Mouse (Mus musculus): ENCODE data around the gene Tgfbr3. TPM values are rescaled to one million over a fixed set of nuclear protein-coding genes. Genes with fewer than 3 reads are reported as not detected.
A peak's percentile ranks its signal among the peaks of the same experiment; 100 is the strongest.

The Tgfbr3 gene
- polyA plus RNA-seq, 1 experiment: 27.7 TPM

GRCm38 (mm10) chr5:107279263-107279662 is 10.2 kb downstream of the Tgfbr3 start:
- WGBS: 56% methylated on average over 4 of the region's 4 CpGs
- TF ChIP-seq POLR2A (IDR thresholded peaks at IDR 0.05; ENCODE audit: low read depth, low read length): no peak
- no peak for TF ChIP-seq CTCF (conservative IDR thresholded peaks at IDR 0.05; ENCODE audit: insufficient read depth, insufficient read length, low read depth, low read length)
- no peaks in the 10 kb centered on the region for H3K36me3 ChIP-seq (ENCODE audit: control insufficient read depth, insufficient read depth, low read length)

GRCm38 (mm10) chr5:107276186-107276585 is 13.2 kb downstream of the Tgfbr3 start:
- peaks cover 18% of the 10 kb centered on the region for H3K4me1 ChIP-seq (ENCODE audit: control insufficient read depth, insufficient read depth, low read length)
- H3K4me3 ChIP-seq (ENCODE audit: insufficient read depth, low read depth, low read length): no peak overlapping the region
- no peak for DNase-seq
- H3K36me3 ChIP-seq (ENCODE audit: control insufficient read depth, insufficient read depth, low read length): no peaks in the 10 kb centered on the region
- 48% methylated on average over 3 of the region's 3 CpGs for WGBS
- TF ChIP-seq POLR2A (IDR thresholded peaks at IDR 0.05; ENCODE audit: low read depth, low read length) (no peak), CTCF (conservative IDR thresholded peaks at IDR 0.05; ENCODE audit: insufficient read depth, insufficient read length, low read depth, low read length) (no peak)
- H3K27ac ChIP-seq (ENCODE audit: insufficient read depth, low read depth, low read length): no peak overlapping the region
- no peaks in the 10 kb centered on the region for H3K27me3 ChIP-seq (replicated peaks; ENCODE audit: control insufficient read depth, insufficient read depth, low read length)

More at GRCm38 (mm10) chr5:107279263-107279662, 10.2 kb downstream of the Tgfbr3 start:
- Histone ChIP-seq H3K27ac (ENCODE audit: insufficient read depth, low read depth, low read length) (no peak overlapping the region), H3K4me3 (ENCODE audit: insufficient read depth, low read depth, low read length) (no peak overlapping the region), H3K27me3 (replicated peaks; ENCODE audit: control insufficient read depth, insufficient read depth, low read length) (no peaks in the 10 kb centered on the region), H3K4me1 (ENCODE audit: control insufficient read depth, insufficient read depth, low read length) (peaks cover 9% of the 10 kb centered on the region; the same call in 1 of the 2 replicates)
- no peak for DNase-seq

- TF ChIP-seq CTCF (conservative IDR thresholded peaks at IDR 0.05; ENCODE audit: insufficient read depth, insufficient read length, low read depth, low read length) (no peak), POLR2A (IDR thresholded peaks at IDR 0.05; ENCODE audit: low read depth, low read length) (no peak)
- DNase-seq: no peak
- Histone ChIP-seq H3K4me1 (ENCODE audit: control insufficient read depth, insufficient read depth, low read length) (peaks cover 29% of the 10 kb centered on the region), H3K4me3 (ENCODE audit: insufficient read depth, low read depth, low read length) (no peak overlapping the region), H3K27me3 (replicated peaks; ENCODE audit: control insufficient read depth, insufficient read depth, low read length) (no peaks in the 10 kb centered on the region), H3K36me3 (ENCODE audit: control insufficient read depth, insufficient read depth, low read length) (no peaks in the 10 kb centered on the region), H3K27ac (ENCODE audit: insufficient read depth, low read depth, low read length) (peak overlapping the region; percentile 1; the same call in 1 of the 2 replicates)
- 33% methylated on average over 11 of the region's 11 CpGs for WGBS
Observed at GRCm38 (mm10) chr5:107272252-107273028, 17.0 kb downstream of the Tgfbr3 start.

GRCm38 (mm10) chr5:107269006-107269328 is 20.5 kb downstream of the Tgfbr3 start:
- Histone ChIP-seq H3K36me3 (ENCODE audit: control insufficient read depth, insufficient read depth, low read length) (no peaks in the 10 kb centered on the region), H3K27ac (ENCODE audit: insufficient read depth, low read depth, low read length) (peak overlapping the region; percentile 95), H3K4me1 (ENCODE audit: control insufficient read depth, insufficient read depth, low read length) (peaks cover 30% of the 10 kb centered on the region), H3K4me3 (ENCODE audit: insufficient read depth, low read depth, low read length) (no peak overlapping the region), H3K27me3 (replicated peaks; ENCODE audit: control insufficient read depth, insufficient read depth, low read length) (no peaks in the 10 kb centered on the region)
- no peak for TF ChIP-seq CTCF (conservative IDR thresholded peaks at IDR 0.05; ENCODE audit: insufficient read depth, insufficient read length, low read depth, low read length)
- WGBS: 5% methylated on average over 6 of the region's 6 CpGs
- DNase-seq: peak; percentile 74

GRCm38 (mm10) chr5:107268121-107269005 is 21.1 kb downstream of the Tgfbr3 start:
- 44% methylated on average over 16 of the region's 16 CpGs for WGBS
- Histone ChIP-seq H3K36me3 (ENCODE audit: control insufficient read depth, insufficient read depth, low read length) (no peaks in the 10 kb centered on the region), H3K27me3 (replicated peaks; ENCODE audit: control insufficient read depth, insufficient read depth, low read length) (no peaks in the 10 kb centered on the region), H3K4me3 (ENCODE audit: insufficient read depth, low read depth, low read length) (no peak overlapping the region), H3K27ac (ENCODE audit: insufficient read depth, low read depth, low read length) (peak overlapping the region; percentile 90), H3K4me1 (ENCODE audit: control insufficient read depth, insufficient read depth, low read length) (peaks cover 30% of the 10 kb centered on the region)
- no peak for TF ChIP-seq POLR2A (IDR thresholded peaks at IDR 0.05; ENCODE audit: low read depth, low read length)
- no peak for TF ChIP-seq CTCF (conservative IDR thresholded peaks at IDR 0.05; ENCODE audit: insufficient read depth, insufficient read length, low read depth, low read length)
- peak; percentile 57 for DNase-seq

- no peak for DNase-seq
- Histone ChIP-seq H3K27me3 (replicated peaks; ENCODE audit: control insufficient read depth, insufficient read depth, low read length) (no peaks in the 10 kb centered on the region), H3K4me1 (ENCODE audit: control insufficient read depth, insufficient read depth, low read length) (peaks cover 21% of the 10 kb centered on the region), H3K4me3 (ENCODE audit: insufficient read depth, low read depth, low read length) (no peak overlapping the region), H3K36me3 (ENCODE audit: control insufficient read depth, insufficient read depth, low read length) (no peaks in the 10 kb centered on the region), H3K27ac (ENCODE audit: insufficient read depth, low read depth, low read length) (no peak overlapping the region)
- TF ChIP-seq CTCF (conservative IDR thresholded peaks at IDR 0.05; ENCODE audit: insufficient read depth, insufficient read length, low read depth, low read length): no peak
- no peak for TF ChIP-seq POLR2A (IDR thresholded peaks at IDR 0.05; ENCODE audit: low read depth, low read length)
- WGBS: 95% methylated on average over 3 of the region's 3 CpGs
Observed at GRCm38 (mm10) chr5:107266566-107266965, 22.9 kb downstream of the Tgfbr3 start.

All from kidney, adult 2 months (tissue).